Mouse (Mus musculus) urinary bladder, adult 2 months (tissue): ENCODE data around the gene Arfrp1. TPM values are rescaled to one million over a fixed set of nuclear protein-coding genes. Genes with fewer than 3 reads are reported as not detected.

Source experiments
- polyA plus RNA-seq: library from polyadenylated mRNA; depleted of rRNA; stranded (reverse); fragments of >200 nt; gene quantifications from 2 replicates; pipeline ENCODE4 v1.2.3, GENCODE M21; 2012; rRNA removed

Gene Arfrp1
- polyA plus RNA-seq, 1 experiment = 73.0 TPM

Other genes starting within 250 kb of the Arfrp1 start
- 0.07 and 0.12 TPM in 2 replicates for gene Kcnq2, start 230.1 kb downstream of the Arfrp1 start, polyA plus RNA-seq
- gene Eef1a2, start 208.4 kb downstream of the Arfrp1 start, polyA plus RNA-seq = 0.48 and 0.97 TPM in 2 replicates
- gene Ppdpf, start 178.2 kb downstream of the Arfrp1 start, polyA plus RNA-seq = 116 and 147 TPM in 2 replicates
- gene Ptk6, start 162.6 kb downstream of the Arfrp1 start, polyA plus RNA-seq = 0.04 and 0.07 TPM in 2 replicates
- 0.49 and 0.51 TPM in 2 replicates for gene Srms, start 152.2 kb downstream of the Arfrp1 start, polyA plus RNA-seq
- gene Fndc11, start 145.4 kb downstream of the Arfrp1 start, polyA plus RNA-seq = 0.23 and 0.27 TPM in 2 replicates
- 10.9 and 11.4 TPM in 2 replicates for gene Helz2, start 123.4 kb downstream of the Arfrp1 start, polyA plus RNA-seq
- 18.1 and 21.0 TPM in 2 replicates for gene Gmeb2, start 77.4 kb downstream of the Arfrp1 start, polyA plus RNA-seq
- gene Stmn3, start 50.9 kb downstream of the Arfrp1 start, polyA plus RNA-seq = 1.1 and 1.3 TPM in 2 replicates
- 42.1 and 55.2 TPM in 2 replicates for gene Rtel1, start 45.7 kb downstream of the Arfrp1 start, polyA plus RNA-seq
- gene Zgpat, start 476 bp downstream of the Arfrp1 start, polyA plus RNA-seq = 36.7 and 41.9 TPM in 2 replicates
- gene Lime1, start 14.7 kb upstream of the Arfrp1 start, polyA plus RNA-seq = 26.6 and 36.3 TPM in 2 replicates
- gene Zbtb46, start 94.0 kb upstream of the Arfrp1 start, polyA plus RNA-seq = 4.4 and 4.6 TPM in 2 replicates
- not detected in 2 replicates for gene Abhd16b, start 127.8 kb upstream of the Arfrp1 start, polyA plus RNA-seq
- 118 and 128 TPM in 2 replicates for gene Tpd52l2, start 131.7 kb upstream of the Arfrp1 start, polyA plus RNA-seq
- gene Dnajc5, start 155.1 kb upstream of the Arfrp1 start, polyA plus RNA-seq = 51.2 and 52.7 TPM in 2 replicates
- 139 and 214 TPM in 2 replicates for gene Uckl1, start 219.5 kb upstream of the Arfrp1 start, polyA plus RNA-seq
- gene Prpf6, start 226.5 kb upstream of the Arfrp1 start, polyA plus RNA-seq = 30.7 and 40.9 TPM in 2 replicates
- gene Zfp512b, start 227.4 kb upstream of the Arfrp1 start, polyA plus RNA-seq = 43.9 and 52.6 TPM in 2 replicates
- gene Samd10, start 233.8 kb upstream of the Arfrp1 start, polyA plus RNA-seq = 14.7 and 20.2 TPM in 2 replicates